Mouse (Mus musculus) testis, adult 2 months (tissue): ENCODE results near the gene Styk1.

ENCODE experiments used
- CTCF ChIP-seq: fragments of 200-500 bp; IDR thresholded peaks from 2 replicates; pipeline ENCODE4 v1.5.1; 2012; ENCODE audit warnings: low read depth, mild to moderate bottlenecking, inconsistent platforms, low read length, moderate library complexity; ENCODE audit not compliant: control insufficient read depth, insufficient read depth, insufficient replicate concordance
- POLR2A ChIP-seq: fragments of 200-500 bp; IDR thresholded peaks from 2 replicates; pipeline ENCODE4 v1.6.1; 2012; ENCODE audit warnings: low read depth, mild to moderate bottlenecking, inconsistent platforms, low read length, moderate library complexity; ENCODE audit not compliant: control insufficient read depth

GRCm38 (mm10) chr6:131367101-131367500, 13.7 kb upstream of the Styk1 start:
- no peak for TF ChIP-seq POLR2A
- no peak for TF ChIP-seq CTCF
